Mouse (Mus musculus): ENCODE data around the gene Gm10392. TPM values are rescaled to one million over a fixed set of nuclear protein-coding genes. Genes with fewer than 3 reads are reported as not detected.
A peak's percentile ranks its signal among the peaks of the same experiment; 100 is the strongest.

Gm10392 gene
- polyA plus RNA-seq, 1 experiment from 2014 or later, result not detected

GRCm38 (mm10) chr11:77515637-77516552 is 3.1 kb downstream of the Gm10392 start, which contains the start of gene Trp53i13:
Trp53i13 (minus strand) TSS chr11:77515980.
- WGBS, result 11% methylated on average over 39 of the region's 39 CpGs
- H3K36me3 ChIP-seq, result no peaks in the 10 kb centered on the region
- peak within 1 kb of the TSS; percentile 75 for H3K4me3 ChIP-seq
- ATAC-seq (ENCODE audit: extremely low read depth, insufficient number of reproducible peaks, low FRiP score, low TSS enrichment), result no peak
- peak within 1 kb of the TSS; percentile 82 for H3K9ac ChIP-seq
- peaks cover 34% of the 10 kb centered on the region for H3K27me3 ChIP-seq (replicated peaks)
- peak within 1 kb of the TSS; percentile 86 for H3K4me2 ChIP-seq
- H3K9me3 ChIP-seq, result no peaks in the 10 kb centered on the region
- H3K4me1 ChIP-seq, result peaks cover 40% of the 10 kb centered on the region
- peak within 1 kb of the TSS; percentile 48; the same call in 1 of the 2 replicates for H3K27ac ChIP-seq (replicated peaks)

DNA sequence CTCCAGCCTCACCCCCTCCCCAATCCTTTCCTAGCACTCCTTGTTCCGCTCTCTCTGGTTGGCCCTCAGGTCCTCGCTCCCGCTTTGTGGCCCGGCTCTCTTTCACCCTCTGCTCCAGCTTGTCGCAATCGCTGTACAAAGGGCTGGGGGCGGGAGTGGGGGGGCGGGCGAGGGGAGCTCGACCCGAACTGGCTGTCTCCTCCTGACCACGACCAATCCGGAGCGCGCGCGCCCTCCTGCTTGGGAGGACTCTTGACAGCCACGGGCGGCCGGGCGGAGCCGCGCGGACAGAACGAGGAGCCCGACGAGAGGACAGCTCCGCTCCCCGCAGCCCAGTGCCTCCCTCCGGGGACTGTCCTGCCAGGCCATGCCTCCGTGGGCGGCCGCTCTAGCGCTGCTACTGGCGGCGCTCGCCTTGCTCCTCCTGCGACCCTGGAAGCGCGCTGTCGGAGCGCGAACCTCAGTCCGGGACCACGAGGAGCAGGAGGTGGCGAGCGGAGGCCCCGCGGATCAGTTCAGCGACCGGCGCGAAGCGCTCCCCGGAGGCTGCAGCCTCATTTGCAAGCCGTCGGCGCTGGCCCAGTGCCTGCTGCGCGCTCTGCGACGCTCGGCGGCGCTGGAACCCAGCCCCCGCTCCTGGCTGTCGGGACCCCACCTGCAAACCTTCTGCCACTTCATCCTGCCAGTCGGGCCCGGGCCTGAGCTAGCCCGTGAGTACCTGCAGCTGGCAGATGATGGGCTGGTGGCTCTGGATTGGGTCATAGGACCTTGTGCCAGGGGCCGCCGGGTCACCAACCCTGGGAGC is 4.0 kb downstream of the Gm10392 start, which contains the start of gene Abhd15:
TSS of gene Abhd15 (plus strand) at position 290 of the 805 bp plus-strand sequence.
- no peaks in the 10 kb centered on the region for H3K9me3 ChIP-seq
- ATAC-seq (ENCODE audit: extremely low read depth, insufficient number of reproducible peaks, low FRiP score, low TSS enrichment), result 0 out of 2 replicates have a peak, but pooled peaks have one; percentile 32
- under 1% methylated on average over 60 of the region's 72 CpGs for WGBS
- peak within 1 kb of the TSS; percentile 82 for H3K9ac ChIP-seq
- H3K27ac ChIP-seq (replicated peaks), result peak within 1 kb of the TSS; percentile 71
- peak within 1 kb of the TSS; percentile 75 for H3K4me3 ChIP-seq
- H3K4me2 ChIP-seq, result peak within 1 kb of the TSS; percentile 86
- H3K27me3 ChIP-seq (replicated peaks), result peaks cover 34% of the 10 kb centered on the region
- peaks cover 7% of the 10 kb centered on the region for H3K36me3 ChIP-seq
- H3K4me1 ChIP-seq, result peaks cover 40% of the 10 kb centered on the region

DNA sequence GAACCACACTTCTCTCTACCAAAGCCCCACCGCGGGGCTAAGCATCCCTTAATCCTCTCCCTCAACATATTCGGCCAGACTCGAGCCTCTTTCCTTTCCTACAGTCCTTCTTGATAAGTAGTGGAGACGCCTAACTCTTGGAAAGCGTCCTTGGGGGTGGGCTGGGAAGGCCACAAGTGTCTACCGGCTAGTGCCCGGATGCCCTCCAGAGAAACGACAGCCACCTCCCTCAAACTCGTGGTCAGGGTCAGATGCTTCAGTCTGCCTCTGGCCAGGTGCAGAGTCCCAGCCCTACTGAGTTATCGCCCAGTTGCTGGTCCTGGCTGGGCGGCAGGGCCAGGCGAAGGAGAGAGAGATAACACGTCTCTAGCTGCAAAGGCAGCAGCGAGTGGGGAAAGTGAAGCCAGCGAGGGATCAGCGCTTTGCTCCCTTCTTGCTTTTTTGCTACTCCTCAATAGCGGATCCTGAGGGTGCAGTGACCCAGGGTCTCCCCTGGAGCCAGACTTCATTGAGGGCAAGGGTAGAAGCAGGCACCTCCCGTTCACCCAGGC is 4.6 kb downstream of the Gm10392 start:
- H3K9me3 ChIP-seq, result no peaks in the 10 kb centered on the region
- peak overlapping the region; percentile 48 for H3K27ac ChIP-seq (replicated peaks)
- peak overlapping the region; percentile 86 for H3K4me2 ChIP-seq
- peak overlapping the region; percentile 75 for H3K4me3 ChIP-seq
- H3K4me1 ChIP-seq, result peaks cover 40% of the 10 kb centered on the region
- peak overlapping the region; percentile 82 for H3K9ac ChIP-seq
- WGBS, result 2% methylated on average over 19 of the region's 19 CpGs
- peaks cover 34% of the 10 kb centered on the region for H3K27me3 ChIP-seq (replicated peaks)
- no peak for ATAC-seq (ENCODE audit: extremely low read depth, insufficient number of reproducible peaks, low FRiP score, low TSS enrichment)
- H3K36me3 ChIP-seq, result peaks cover 13% of the 10 kb centered on the region

- ATAC-seq (ENCODE audit: extremely low read depth, insufficient number of reproducible peaks, low FRiP score, low TSS enrichment), result no peak
- Histone ChIP-seq H3K4me2 (peak overlapping the region; percentile 86), H3K4me1 (peaks cover 42% of the 10 kb centered on the region), H3K27ac (replicated peaks) (peak overlapping the region; percentile 71), H3K36me3 (peaks cover 18% of the 10 kb centered on the region), H3K27me3 (replicated peaks) (peaks cover 33% of the 10 kb centered on the region), H3K4me3 (peak overlapping the region; percentile 75), H3K9ac (peak overlapping the region; percentile 82), H3K9me3 (no peaks in the 10 kb centered on the region)
- WGBS, result 7% methylated on average over 10 of the region's 10 CpGs
Observed at GRCm38 (mm10) chr11:77513811-77514170, 5.2 kb downstream of the Gm10392 start.

- WGBS, result under 1% methylated on average over 62 of the region's 84 CpGs
Observed at GRCm38 (mm10) chr11:77512891-77513810, 5.8 kb downstream of the Gm10392 start.

GRCm38 (mm10) chr11:77511336-77511735 is 7.7 kb downstream of the Gm10392 start:
- Histone ChIP-seq H3K4me2 (no peak overlapping the region), H3K4me1 (peaks cover 51% of the 10 kb centered on the region), H3K4me3 (no peak overlapping the region), H3K9ac (no peak overlapping the region), H3K27ac (replicated peaks) (no peak overlapping the region), H3K9me3 (no peaks in the 10 kb centered on the region), H3K27me3 (replicated peaks) (peaks cover 10% of the 10 kb centered on the region), H3K36me3 (peaks cover 37% of the 10 kb centered on the region)
- WGBS, result 73% methylated on average over 5 of the region's 5 CpGs
- ATAC-seq (ENCODE audit: extremely low read depth, insufficient number of reproducible peaks, low FRiP score, low TSS enrichment), result no peak

More at GRCm38 (mm10) chr11:77512891-77513810, 5.8 kb downstream of the Gm10392 start:
- H3K36me3 ChIP-seq, result peaks cover 22% of the 10 kb centered on the region
- peak overlapping the region; percentile 90 for H3K9ac ChIP-seq
- peak overlapping the region; percentile 81 for H3K27ac ChIP-seq (replicated peaks)
- H3K4me2 ChIP-seq, result peak overlapping the region; percentile 86
- peaks cover 47% of the 10 kb centered on the region for H3K4me1 ChIP-seq
- ATAC-seq (ENCODE audit: extremely low read depth, insufficient number of reproducible peaks, low FRiP score, low TSS enrichment), result peak; percentile 75
- H3K27me3 ChIP-seq (replicated peaks), result peaks cover 26% of the 10 kb centered on the region
- H3K9me3 ChIP-seq, result no peaks in the 10 kb centered on the region
- peak overlapping the region; percentile 75 for H3K4me3 ChIP-seq

- Histone ChIP-seq H3K27me3 (replicated peaks) (no peaks in the 10 kb centered on the region), H3K9me3 (no peaks in the 10 kb centered on the region), H3K9ac (peak overlapping the region; percentile 81), H3K4me3 (peak overlapping the region; percentile 53), H3K36me3 (peaks cover 67% of the 10 kb centered on the region), H3K27ac (replicated peaks) (peak overlapping the region; percentile 56), H3K4me1 (peaks cover 26% of the 10 kb centered on the region), H3K4me2 (peak overlapping the region; percentile 76)
- ATAC-seq (ENCODE audit: extremely low read depth, insufficient number of reproducible peaks, low FRiP score, low TSS enrichment), result peak; percentile 53; the same call in 1 of the 2 replicates
- 18% methylated on average over 49 of the region's 49 CpGs for WGBS
Observed at GRCm38 (mm10) chr11:77508068-77509021, 10.7 kb downstream of the Gm10392 start.

DNA sequence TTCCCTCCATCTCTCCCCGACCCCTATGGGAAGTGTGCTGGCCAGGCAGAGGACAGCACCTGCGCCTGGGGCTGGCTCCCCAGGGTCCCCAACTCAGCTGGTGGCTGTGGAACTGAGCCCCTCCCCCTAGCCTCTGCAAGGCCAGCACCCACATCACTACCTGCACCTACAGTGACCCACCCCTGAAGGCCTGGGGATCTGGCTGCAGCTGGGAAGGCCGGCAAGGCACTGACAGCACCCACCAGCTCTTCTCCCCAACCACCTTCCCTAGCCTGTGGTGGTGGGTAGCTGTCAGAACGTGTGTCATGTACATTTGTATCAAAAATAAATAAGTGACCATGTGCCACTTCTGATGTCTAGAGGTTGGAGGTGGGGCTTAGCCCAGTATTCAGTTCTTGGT is 11.6 kb downstream of the Gm10392 start:
- Histone ChIP-seq H3K27ac (replicated peaks) (0 out of 2 replicates have a peak overlapping the region, but pooled peaks have one; percentile 26), H3K36me3 (peaks cover 77% of the 10 kb centered on the region), H3K4me1 (peaks cover 32% of the 10 kb centered on the region), H3K4me3 (no peak overlapping the region), H3K9me3 (no peaks in the 10 kb centered on the region), H3K4me2 (no peak overlapping the region), H3K9ac (no peak overlapping the region), H3K27me3 (replicated peaks) (no peaks in the 10 kb centered on the region)
- ATAC-seq (ENCODE audit: extremely low read depth, insufficient number of reproducible peaks, low FRiP score, low TSS enrichment), result no peak
- 65% methylated on average over 4 of the region's 4 CpGs for WGBS

GRCm38 (mm10) chr11:77506941-77507340 is 12.1 kb downstream of the Gm10392 start:
- H3K9me3 ChIP-seq, result no peaks in the 10 kb centered on the region
- H3K27me3 ChIP-seq (replicated peaks), result no peaks in the 10 kb centered on the region
- peaks cover 81% of the 10 kb centered on the region for H3K36me3 ChIP-seq
- 82% methylated on average over 6 of the region's 6 CpGs for WGBS
- no peak overlapping the region for H3K27ac ChIP-seq (replicated peaks)
- H3K4me1 ChIP-seq, result peaks cover 28% of the 10 kb centered on the region
- no peak for ATAC-seq (ENCODE audit: extremely low read depth, insufficient number of reproducible peaks, low FRiP score, low TSS enrichment)
- H3K4me2 ChIP-seq, result no peak overlapping the region
- H3K9ac ChIP-seq, result no peak overlapping the region
- H3K4me3 ChIP-seq, result no peak overlapping the region
